Mouse (Mus musculus) midbrain, embryonic 15.5 days (tissue): ENCODE data around the gene Hdac11. TPM values are rescaled to one million over a fixed set of nuclear protein-coding genes. Genes with fewer than 3 reads are reported as not detected.

Experiments
- ATAC-seq: fragments of 200-750 bp; cut with Nextera tagmentation; replicated peaks from 2 replicates; pipeline ENCODE4 v1.8.0; 2017; ENCODE audit warnings: moderate TSS enrichment
- H3K27ac ChIP-seq: fragments of 300-500 bp; sonication (generic); 2 replicates; pipeline ENCODE4 v1.5.1; 2015; ENCODE audit warnings: mild to moderate bottlenecking, inconsistent platforms
- H3K27me3 ChIP-seq: fragments of 300-500 bp; sonication (generic); replicated peaks from 2 replicates; pipeline ENCODE4 v1.6.1; 2015; ENCODE audit warnings: inconsistent platforms
- H3K36me3 ChIP-seq: fragments of 300-500 bp; sonication (generic); replicated peaks from 2 replicates; pipeline ENCODE4 v1.6.1; 2015; ENCODE audit warnings: inconsistent platforms
- H3K4me1 ChIP-seq: fragments of 300-500 bp; sonication (generic); 2 replicates; pipeline ENCODE4 v1.6.1; 2015; ENCODE audit warnings: inconsistent platforms
- H3K4me2 ChIP-seq: fragments of 300-500 bp; sonication (generic); 2 replicates; pipeline ENCODE4 v1.6.1; 2015; ENCODE audit warnings: inconsistent platforms, mild to moderate bottlenecking, moderate library complexity
- H3K4me3 ChIP-seq: fragments of 300-500 bp; sonication (generic); 2 replicates; pipeline ENCODE4 v1.5.1; 2015; ENCODE audit warnings: mild to moderate bottlenecking, inconsistent platforms
- H3K9ac ChIP-seq: fragments of 300-500 bp; sonication (generic); 2 replicates; pipeline ENCODE4 v1.6.1; 2015; ENCODE audit warnings: mild to moderate bottlenecking, inconsistent platforms
- H3K9me3 ChIP-seq: fragments of 300-500 bp; sonication (generic); 2 replicates; pipeline ENCODE4 v1.6.1; 2016; ENCODE audit warnings: inconsistent platforms
- WGBS: fragments of 180-500 bp; shearing (Covaris S2); methylation state at CpG from one replicate; pipeline ENCODE4 v1.1.7; 2015; ENCODE audit warnings: mixed read lengths; 5-methylcytosine and 5-hydroxymethylcytosine counted together
- polyA plus RNA-seq: library from polyadenylated mRNA; unstranded; fragments of >200 nt; fragmentation: Nextera tagmentation; extraction: Ambion mirVana; gene quantifications from 2 replicates; pipeline ENCODE4 v1.2.1, GENCODE M21; 2015

The Hdac11 gene
- polyA plus RNA-seq, 1 experiment from 2014 or later = 46.5 TPM

DNA sequence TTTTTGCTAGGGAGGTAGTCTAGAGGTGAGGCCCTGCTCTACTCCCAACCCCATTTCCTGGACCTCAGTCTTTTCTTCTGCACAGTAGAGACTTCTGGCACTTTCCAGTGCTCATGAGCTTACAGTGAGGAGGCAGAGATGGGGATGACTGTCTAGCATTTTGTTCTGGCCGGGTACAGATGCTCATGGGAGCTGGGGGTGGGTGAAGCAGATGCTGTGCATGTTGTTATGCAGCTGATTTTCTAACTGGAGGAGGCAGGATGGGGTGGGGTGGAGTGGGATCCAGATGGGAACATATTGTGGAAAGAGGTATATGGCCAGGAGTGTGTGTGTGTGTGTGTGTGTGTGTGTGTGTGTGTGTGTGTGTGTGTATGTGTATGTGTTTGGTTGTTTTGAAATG is 59.0 kb downstream of the Hdac11 start:
- H3K4me3 ChIP-seq = no peak overlapping the region
- WGBS = 57% methylated on average over 1 of the region's 1 CpGs
- no peaks in the 10 kb centered on the region for H3K36me3 ChIP-seq
- no peak for ATAC-seq
- peaks cover 12% of the 10 kb centered on the region; the same call in 1 of the 2 replicates for H3K4me1 ChIP-seq
- no peak overlapping the region for H3K9ac ChIP-seq
- no peaks in the 10 kb centered on the region for H3K9me3 ChIP-seq
- no peak overlapping the region for H3K4me2 ChIP-seq
- H3K27ac ChIP-seq = no peak overlapping the region
- H3K27me3 ChIP-seq = peaks cover 4% of the 10 kb centered on the region; the same call in 1 of the 2 replicates

DNA sequence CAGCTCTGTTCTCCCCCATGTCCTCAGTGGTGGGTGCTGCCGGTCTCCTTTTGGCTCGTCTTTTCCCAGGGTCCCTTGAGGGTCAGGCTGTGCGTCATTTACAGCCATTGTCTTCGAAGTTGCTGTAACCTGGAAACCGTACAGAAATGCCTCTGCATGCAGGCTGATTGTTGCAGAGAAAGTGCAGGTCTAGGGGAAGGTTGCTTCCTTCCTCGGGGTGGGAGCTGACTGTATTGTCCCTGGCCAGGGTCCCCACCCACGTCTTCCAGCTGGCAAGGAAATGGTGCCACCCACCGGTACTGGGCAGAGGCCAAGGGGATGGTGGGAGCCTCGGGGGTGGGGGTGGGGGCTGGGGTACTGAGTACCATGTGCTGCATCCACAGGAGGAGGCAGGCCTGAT is 62.0 kb downstream of the Hdac11 start:
- H3K27me3 ChIP-seq = peaks cover 2% of the 10 kb centered on the region; the same call in 1 of the 2 replicates
- no peak overlapping the region for H3K9ac ChIP-seq
- H3K4me3 ChIP-seq = no peak overlapping the region
- H3K9me3 ChIP-seq = no peaks in the 10 kb centered on the region
- H3K27ac ChIP-seq = no peak overlapping the region
- 55% methylated on average over 9 of the region's 9 CpGs for WGBS
- H3K4me1 ChIP-seq = 0 out of 2 replicates have a peak, but pooled peaks cover under 1% of the 10 kb centered on the region
- H3K36me3 ChIP-seq = no peaks in the 10 kb centered on the region
- H3K4me2 ChIP-seq = no peak overlapping the region
- ATAC-seq = no peak

DNA sequence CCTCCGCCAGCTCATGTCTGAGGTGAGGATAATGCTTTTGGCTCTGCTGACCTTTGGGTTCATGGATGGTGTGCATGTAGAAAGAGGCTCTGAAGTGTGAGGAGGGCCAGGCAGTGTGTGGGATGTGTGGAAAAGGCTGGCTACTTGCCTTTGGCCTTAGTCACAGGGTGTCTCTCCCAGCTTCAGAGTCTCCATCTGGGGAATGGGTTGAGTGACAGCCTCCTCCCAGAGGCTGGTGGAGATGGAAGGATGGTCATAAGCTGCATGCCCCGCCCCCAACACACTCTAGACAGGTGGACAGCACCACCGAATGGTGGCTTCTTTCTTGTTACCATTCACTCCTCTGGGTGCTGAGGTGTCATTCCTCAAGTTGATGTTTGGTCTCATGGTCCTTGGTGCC is 62.4 kb downstream of the Hdac11 start:
- Histone ChIP-seq H3K9ac (no peak overlapping the region), H3K36me3 (no peaks in the 10 kb centered on the region), H3K27me3 (no peaks in the 10 kb centered on the region), H3K4me3 (no peak overlapping the region), H3K27ac (no peak overlapping the region), H3K9me3 (no peaks in the 10 kb centered on the region), H3K4me2 (no peak overlapping the region), H3K4me1 (no peaks in the 10 kb centered on the region)
- WGBS = 86% methylated on average over 3 of the region's 3 CpGs
- no peak for ATAC-seq

DNA sequence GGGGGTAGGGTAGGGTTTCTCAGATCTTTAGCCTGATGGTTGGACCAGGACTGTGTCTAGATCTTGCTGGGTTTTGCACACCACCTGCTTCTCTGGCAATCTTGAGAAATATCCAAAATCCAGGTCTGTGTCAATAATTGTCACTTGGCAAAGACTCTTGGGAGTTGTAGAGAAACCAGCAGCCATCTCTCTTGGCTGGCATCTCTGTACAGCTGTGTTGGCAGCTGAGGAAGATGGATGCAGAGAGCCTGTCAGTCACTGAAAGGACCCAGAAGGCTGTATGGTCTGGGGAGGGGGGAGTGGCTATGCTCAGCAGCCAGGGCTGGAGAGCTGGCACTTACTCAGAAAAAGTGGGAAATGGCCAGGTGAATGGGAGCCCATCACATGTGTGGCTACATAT is 63.6 kb downstream of the Hdac11 start:
- H3K27ac ChIP-seq = no peak overlapping the region
- H3K9me3 ChIP-seq = no peaks in the 10 kb centered on the region
- no peak overlapping the region for H3K4me3 ChIP-seq
- H3K9ac ChIP-seq = no peak overlapping the region
- no peaks in the 10 kb centered on the region for H3K36me3 ChIP-seq
- no peak for ATAC-seq
- no peak overlapping the region for H3K4me2 ChIP-seq
- no peaks in the 10 kb centered on the region for H3K4me1 ChIP-seq
- H3K27me3 ChIP-seq = no peaks in the 10 kb centered on the region

DNA sequence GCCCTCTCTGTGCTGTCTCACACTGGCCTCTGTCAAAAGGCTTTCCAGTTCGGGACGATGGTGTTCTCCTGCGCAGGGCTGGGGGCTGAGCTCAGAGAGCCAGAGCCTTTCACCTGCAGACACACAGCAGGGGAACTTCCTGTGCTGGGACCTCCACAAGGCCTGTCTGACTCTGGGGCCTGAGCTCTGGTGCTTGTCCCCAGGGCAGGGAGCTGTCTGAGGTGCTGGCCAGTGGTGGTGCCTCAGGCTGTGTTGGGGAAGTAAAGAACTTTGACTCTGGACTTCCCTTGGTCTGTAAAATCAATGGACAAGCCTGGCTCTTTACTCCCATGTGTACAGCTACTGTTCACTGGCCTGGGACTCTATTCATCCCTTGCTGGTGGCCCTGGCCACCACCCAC is 64.6 kb downstream of the Hdac11 start:
- Histone ChIP-seq H3K4me2 (no peak overlapping the region), H3K27ac (no peak overlapping the region), H3K9me3 (no peaks in the 10 kb centered on the region), H3K9ac (no peak overlapping the region), H3K4me3 (no peak overlapping the region), H3K27me3 (no peaks in the 10 kb centered on the region), H3K4me1 (no peaks in the 10 kb centered on the region), H3K36me3 (no peaks in the 10 kb centered on the region)
- WGBS = 14% methylated on average over 3 of the region's 3 CpGs
- ATAC-seq = no peak

DNA sequence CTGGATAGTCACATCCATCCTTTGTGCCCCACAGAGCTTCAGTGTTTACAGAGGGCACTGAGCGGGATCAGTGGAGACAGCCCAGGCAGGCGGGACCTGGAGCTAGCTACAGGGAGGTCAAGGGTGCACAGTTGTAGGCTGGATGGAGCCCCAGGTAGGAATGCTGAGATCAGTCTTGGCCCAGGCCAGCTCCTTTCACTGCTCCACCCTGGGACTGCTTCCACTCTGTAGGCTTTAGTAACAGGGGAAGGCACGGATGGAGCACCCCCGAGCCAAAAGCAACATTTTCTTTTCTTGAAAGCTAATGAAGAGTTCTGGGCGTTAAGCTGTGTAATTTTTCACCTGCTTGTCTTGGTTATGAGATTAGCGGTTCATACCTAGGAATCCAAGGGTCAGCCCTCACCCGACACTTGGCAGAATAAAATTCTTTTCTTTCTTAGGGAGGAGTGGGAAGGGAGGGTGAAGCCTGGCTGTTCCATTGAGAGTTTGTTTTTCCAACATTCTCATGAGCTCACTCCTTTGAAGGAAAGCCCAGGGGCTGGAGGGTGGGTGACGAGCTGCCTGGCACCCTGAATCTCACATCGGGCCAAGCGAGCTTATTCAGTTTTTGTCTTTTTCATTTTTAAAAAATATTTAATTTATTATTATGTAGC is 66.4 kb downstream of the Hdac11 start:
- Histone ChIP-seq H3K9me3 (no peaks in the 10 kb centered on the region), H3K4me2 (no peak overlapping the region), H3K27me3 (no peaks in the 10 kb centered on the region), H3K27ac (no peak overlapping the region), H3K36me3 (no peaks in the 10 kb centered on the region), H3K4me3 (no peak overlapping the region), H3K4me1 (no peaks in the 10 kb centered on the region), H3K9ac (no peak overlapping the region)
- ATAC-seq = no peak
- WGBS = 78% methylated on average over 10 of the region's 10 CpGs

Other genes with a start within 250 kb of the Hdac11 start
- gene Iqsec1, start 168.0 kb upstream of the Hdac11 start, polyA plus RNA-seq = 23.3 and 25.9 TPM in 2 replicates
- gene Nup210, start 39.8 kb upstream of the Hdac11 start, polyA plus RNA-seq = 22.0 and 22.5 TPM in 2 replicates
- gene Fbln2, start 55.8 kb downstream of the Hdac11 start, polyA plus RNA-seq = 15.1 and 16.7 TPM in 2 replicates